Mouse (Mus musculus) heart, postnatal 0 days (tissue): ENCODE measurements around the gene Rgs12.

ENCODE experiments used
- CTCF ChIP-seq: IDR thresholded peaks from 2 replicates; pipeline ENCODE4 v1.5.1; 2016; ENCODE audit warnings: antibody characterized with exemption, control low read depth, low read depth
- EP300 ChIP-seq: IDR thresholded peaks from 2 replicates; pipeline ENCODE4 v1.6.1; 2016; ENCODE audit warnings: antibody characterized with exemption, low read depth

- TF ChIP-seq EP300 (no peak), CTCF (no peak)
Observed at GRCm38 (mm10) chr5:34931091-34931490, 18.2 kb upstream of the Rgs12 start.
